Mouse (Mus musculus) liver, adult 2 months (tissue): ENCODE data around the gene Palm2.

Experiments
- CTCF ChIP-seq: fragments of 200-500 bp; IDR thresholded peaks from 2 replicates; pipeline ENCODE4 v1.5.1; 2011; ENCODE audit warnings: low read depth, low read length, control low read depth
- POLR2A ChIP-seq: fragments of 200-500 bp; IDR thresholded peaks from 2 replicates; pipeline ENCODE4 v1.6.1; 2011; ENCODE audit warnings: low read length, control low read depth; ENCODE audit not compliant: insufficient read depth; ENCODE audit errors: extremely low read depth

- TF ChIP-seq CTCF (no peak), POLR2A (no peak)
Observed at GRCm38 (mm10) chr4:57680186-57680585, 246.1 kb downstream of the Palm2 start.
